Mouse (Mus musculus) midbrain, embryonic 12.5 days (tissue): Measurements from ENCODE around the gene Mapk10. TPM values are rescaled to one million over a fixed set of nuclear protein-coding genes. Genes with fewer than 3 reads are reported as not detected.

Source experiments
- ATAC-seq: fragments of 200-750 bp; cut with Nextera tagmentation; 2 replicates; pipeline ENCODE4 v1.8.0; 2017; ENCODE audit warnings: low read depth, moderate TSS enrichment, moderate library complexity; ENCODE audit not compliant: low FRiP score
- H3K27ac ChIP-seq: fragments of 300-500 bp; sonication (generic); replicated peaks from 2 replicates; pipeline ENCODE4 v1.5.1; 2016; ENCODE audit warnings: mild to moderate bottlenecking
- H3K27me3 ChIP-seq: fragments of 300-500 bp; sonication (generic); 2 replicates; pipeline ENCODE4 v1.6.1; 2016; ENCODE audit warnings: mild to moderate bottlenecking
- H3K36me3 ChIP-seq: fragments of 300-500 bp; sonication (generic); 2 replicates; pipeline ENCODE4 v1.6.1; 2016
- H3K4me1 ChIP-seq: fragments of 300-500 bp; sonication (generic); 2 replicates; pipeline ENCODE4 v1.6.1; 2016
- H3K4me2 ChIP-seq: fragments of 300-500 bp; sonication (generic); replicated peaks from 2 replicates; pipeline ENCODE4 v1.6.1; 2016; ENCODE audit warnings: mild to moderate bottlenecking, moderate library complexity
- H3K4me3 ChIP-seq: fragments of 300-500 bp; sonication (generic); 2 replicates; pipeline ENCODE4 v1.5.1; 2016; ENCODE audit warnings: mild to moderate bottlenecking
- H3K9ac ChIP-seq: fragments of 300-500 bp; sonication (generic); replicated peaks from 2 replicates; pipeline ENCODE4 v1.6.1; 2016; ENCODE audit warnings: mild to moderate bottlenecking, moderate library complexity
- H3K9me3 ChIP-seq: fragments of 300-500 bp; sonication (generic); 2 replicates; pipeline ENCODE4 v1.6.1; 2016; ENCODE audit warnings: mild to moderate bottlenecking
- WGBS: fragments of 180-500 bp; shearing (Covaris S2); methylation state at CpG from one replicate; pipeline ENCODE4 v1.1.7; 2016; 5-methylcytosine and 5-hydroxymethylcytosine counted together
- polyA plus RNA-seq: library from polyadenylated mRNA; unstranded; fragments of >200 nt; fragmentation: Nextera tagmentation; extraction: Ambion mirVana; gene quantifications from 2 replicates; pipeline ENCODE4 v1.2.1, GENCODE M21; 2016

Gene Mapk10
- polyA plus RNA-seq, 1 experiment from 2014 or later: 70.1 TPM

DNA sequence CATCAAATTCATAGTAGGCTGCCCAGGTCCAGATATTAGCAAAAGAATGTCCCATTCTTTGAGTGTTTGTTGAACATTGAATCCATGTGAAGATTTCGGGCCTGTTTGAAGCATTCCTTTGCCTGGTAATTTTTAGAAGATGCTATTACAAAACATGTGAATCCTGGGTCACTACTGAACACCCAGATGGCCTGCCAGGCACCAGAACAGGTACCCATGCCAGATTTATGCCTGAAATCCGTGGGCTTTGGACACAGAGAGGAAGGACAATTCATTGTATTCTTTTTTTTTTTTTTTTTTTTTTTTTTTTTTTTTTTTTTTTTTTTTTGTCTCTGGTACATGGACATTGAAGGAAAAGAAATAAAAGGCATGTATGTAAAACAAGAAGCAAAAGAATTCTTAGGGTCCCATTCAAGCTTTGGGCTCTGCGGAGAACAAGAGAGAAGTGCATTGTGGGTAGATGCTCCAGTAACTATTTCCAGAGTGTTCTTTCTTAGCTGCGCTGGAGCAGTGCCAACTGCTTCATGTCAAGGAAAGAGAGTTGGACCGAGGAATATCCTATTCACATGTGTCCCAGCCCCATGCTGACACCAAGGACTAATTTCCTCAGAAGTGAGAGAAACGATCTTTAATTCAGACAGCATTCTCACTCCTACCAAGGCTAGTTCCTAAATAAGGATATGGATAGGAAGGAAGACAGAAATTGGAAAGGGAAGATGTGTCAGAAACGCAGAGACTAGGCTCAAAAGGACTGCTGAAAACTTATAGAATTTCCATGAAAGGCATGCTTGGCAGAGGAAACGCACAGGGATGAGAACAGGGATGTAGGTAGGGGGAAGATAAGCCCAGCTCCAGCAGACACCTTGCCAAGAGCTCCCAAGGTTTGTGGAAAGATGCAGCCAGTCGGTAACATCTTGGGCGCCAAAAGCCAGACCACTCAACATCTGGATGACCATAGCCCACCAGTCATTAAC, 105.4 kb downstream of the Mapk10 start:
- Histone ChIP-seq H3K9me3 (no peaks in the 10 kb centered on the region), H3K4me2 (no peak overlapping the region), H3K9ac (no peak overlapping the region), H3K4me1 (no peaks in the 10 kb centered on the region), H3K27me3 (no peaks in the 10 kb centered on the region), H3K27ac (no peak overlapping the region), H3K4me3 (no peak overlapping the region), H3K36me3 (0 out of 2 replicates have a peak, but pooled peaks cover 4% of the 10 kb centered on the region)
- 86% methylated on average over 10 of the region's 10 CpGs for WGBS
- no peak for ATAC-seq

GRCm38 (mm10) chr5:103104082-103104481, 107.1 kb downstream of the Mapk10 start:
- WGBS: 87% methylated on average over 5 of the region's 5 CpGs
- ATAC-seq: no peak
- Histone ChIP-seq H3K27ac (no peak overlapping the region), H3K27me3 (no peaks in the 10 kb centered on the region), H3K9me3 (no peaks in the 10 kb centered on the region), H3K4me3 (no peak overlapping the region), H3K4me2 (no peak overlapping the region), H3K4me1 (no peaks in the 10 kb centered on the region), H3K9ac (no peak overlapping the region), H3K36me3 (0 out of 2 replicates have a peak, but pooled peaks cover 4% of the 10 kb centered on the region)

DNA sequence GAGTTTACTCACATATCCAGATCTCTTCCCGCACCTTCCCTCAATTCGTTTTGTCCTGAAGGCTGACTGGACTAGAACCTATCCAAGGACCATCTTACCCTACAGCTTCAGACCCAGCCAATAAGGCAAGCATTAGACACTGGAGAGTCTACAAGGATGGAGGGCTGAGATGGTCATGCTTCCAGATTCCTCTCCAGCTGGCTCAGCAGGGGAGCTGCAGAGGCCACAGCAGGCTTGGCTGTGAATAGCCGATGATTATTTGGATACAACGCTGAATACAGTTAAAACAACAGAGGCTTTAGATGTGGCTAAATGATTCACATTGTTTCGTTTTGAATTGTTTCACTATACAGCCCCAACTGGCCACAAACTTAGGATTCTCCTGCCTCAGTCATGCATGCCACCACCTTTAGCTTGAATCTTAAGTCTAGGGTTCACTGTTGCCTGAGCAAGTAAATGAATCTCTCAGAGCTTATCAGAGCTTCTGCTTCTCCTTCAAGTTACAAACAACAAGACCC, 108.2 kb downstream of the Mapk10 start:
- no peaks in the 10 kb centered on the region for H3K9me3 ChIP-seq
- no peak overlapping the region for H3K27ac ChIP-seq
- no peak overlapping the region for H3K4me3 ChIP-seq
- H3K9ac ChIP-seq: no peak overlapping the region
- no peaks in the 10 kb centered on the region for H3K4me1 ChIP-seq
- no peaks in the 10 kb centered on the region for H3K27me3 ChIP-seq
- H3K4me2 ChIP-seq: no peak overlapping the region
- H3K36me3 ChIP-seq: 0 out of 2 replicates have a peak, but pooled peaks cover 4% of the 10 kb centered on the region
- no peak for ATAC-seq
- WGBS: 85% methylated on average over 5 of the region's 5 CpGs

DNA sequence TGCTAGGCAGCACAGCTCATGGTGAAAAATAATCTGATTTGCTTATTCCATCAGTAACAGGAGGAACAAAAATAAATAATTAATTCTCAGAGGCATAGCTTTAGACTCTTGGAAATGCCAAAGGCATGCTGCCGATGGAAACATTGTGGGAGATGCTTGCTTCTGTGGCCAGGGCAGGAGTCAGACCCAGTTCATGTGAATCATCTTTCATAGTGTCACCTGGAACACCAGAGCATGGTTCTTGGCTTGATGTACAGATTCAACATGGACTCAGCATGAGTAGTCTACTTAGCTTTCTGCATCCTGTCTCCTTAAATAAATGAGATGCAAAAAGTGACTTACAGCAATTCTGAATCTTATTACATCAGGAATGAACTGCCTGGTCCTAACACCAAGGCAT, 109.0 kb downstream of the Mapk10 start:
- no peaks in the 10 kb centered on the region for H3K27me3 ChIP-seq
- H3K4me1 ChIP-seq: no peaks in the 10 kb centered on the region
- no peaks in the 10 kb centered on the region for H3K36me3 ChIP-seq
- no peak overlapping the region for H3K27ac ChIP-seq
- 88% methylated on average over 1 of the region's 1 CpGs for WGBS
- no peak overlapping the region for H3K4me3 ChIP-seq
- ATAC-seq: no peak
- H3K9me3 ChIP-seq: no peaks in the 10 kb centered on the region
- H3K9ac ChIP-seq: no peak overlapping the region
- H3K4me2 ChIP-seq: no peak overlapping the region

DNA sequence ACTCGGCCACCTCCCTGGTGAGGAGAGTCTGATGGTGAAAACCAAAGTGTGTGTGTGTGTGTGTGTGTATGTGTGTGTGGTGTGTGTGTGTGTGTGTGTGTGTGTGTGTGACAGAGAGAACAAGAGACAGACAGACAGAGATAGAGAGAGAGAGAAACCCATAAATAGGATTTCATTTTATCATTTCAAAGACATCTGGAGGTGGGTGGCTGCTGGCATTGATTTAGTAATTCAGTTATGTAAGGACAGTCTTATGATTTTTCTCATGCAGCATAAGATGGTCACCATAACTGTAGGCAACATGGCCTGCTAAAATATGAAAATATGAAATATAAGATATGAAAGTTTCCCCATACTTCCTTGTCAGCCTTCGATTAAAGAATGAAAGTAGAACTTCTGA, 117.0 kb downstream of the Mapk10 start:
- no peak overlapping the region for H3K4me2 ChIP-seq
- H3K27me3 ChIP-seq: no peaks in the 10 kb centered on the region
- no peak for ATAC-seq
- H3K36me3 ChIP-seq: no peaks in the 10 kb centered on the region
- WGBS: 94% methylated on average over 2 of the region's 2 CpGs
- H3K27ac ChIP-seq: no peak overlapping the region
- H3K9ac ChIP-seq: no peak overlapping the region
- H3K4me3 ChIP-seq: no peak overlapping the region
- H3K9me3 ChIP-seq: no peaks in the 10 kb centered on the region
- no peaks in the 10 kb centered on the region for H3K4me1 ChIP-seq

GRCm38 (mm10) chr5:103085844-103086243, 125.3 kb downstream of the Mapk10 start:
- H3K9me3 ChIP-seq: no peaks in the 10 kb centered on the region
- no peak overlapping the region for H3K27ac ChIP-seq
- no peaks in the 10 kb centered on the region for H3K27me3 ChIP-seq

GRCm38 (mm10) chr5:103075451-103075850, 135.7 kb downstream of the Mapk10 start:
- H3K36me3 ChIP-seq: no peaks in the 10 kb centered on the region
- no peak overlapping the region for H3K4me2 ChIP-seq
- no peak for ATAC-seq
- no peak overlapping the region for H3K4me3 ChIP-seq
- H3K9ac ChIP-seq: no peak overlapping the region
- H3K27me3 ChIP-seq: no peaks in the 10 kb centered on the region; the same call in 1 of the 2 replicates
- H3K4me1 ChIP-seq: peaks cover 10% of the 10 kb centered on the region; the same call in 1 of the 2 replicates
- 60% methylated on average over 8 of the region's 8 CpGs for WGBS
- no peaks in the 10 kb centered on the region for H3K9me3 ChIP-seq
- no peak overlapping the region for H3K27ac ChIP-seq

More at GRCm38 (mm10) chr5:103085844-103086243, 125.3 kb downstream of the Mapk10 start:
- ATAC-seq: no peak
- no peak overlapping the region for H3K4me2 ChIP-seq
- 77% methylated on average over 2 of the region's 2 CpGs for WGBS
- no peak overlapping the region for H3K4me3 ChIP-seq
- no peaks in the 10 kb centered on the region for H3K4me1 ChIP-seq
- no peak overlapping the region for H3K9ac ChIP-seq
- no peaks in the 10 kb centered on the region for H3K36me3 ChIP-seq

DNA sequence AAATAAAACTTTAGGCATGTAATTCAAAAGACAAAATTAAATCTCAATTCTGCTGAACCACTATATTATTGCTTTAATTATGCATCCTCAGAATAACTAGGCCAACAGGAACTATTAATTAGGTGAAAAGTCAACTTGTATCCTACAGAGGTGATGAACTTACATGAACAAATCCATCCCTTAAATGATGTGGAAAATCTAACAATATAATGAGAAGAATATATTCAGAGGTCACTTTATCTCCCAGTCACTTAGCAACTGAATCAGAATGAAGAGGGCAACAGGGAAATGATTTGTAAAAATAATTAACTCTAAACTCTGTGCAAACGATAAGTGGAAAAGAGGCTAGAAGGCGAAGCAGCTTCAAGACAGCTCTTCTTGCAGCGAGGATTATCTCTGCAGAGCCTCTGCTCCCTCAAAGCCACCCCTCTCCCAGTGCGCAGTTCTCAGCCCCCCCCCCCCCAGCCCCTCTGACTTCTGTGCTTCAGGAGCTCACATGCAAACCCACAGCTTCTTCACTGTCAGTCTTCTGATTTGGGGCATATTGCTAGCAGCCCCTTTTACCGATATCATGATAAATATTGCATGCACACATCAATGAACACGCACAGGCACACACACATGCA, 138.8 kb downstream of the Mapk10 start:
- no peak overlapping the region for H3K4me3 ChIP-seq
- WGBS: 37% methylated on average over 5 of the region's 6 CpGs
- H3K27me3 ChIP-seq: no peaks in the 10 kb centered on the region; the same call in 1 of the 2 replicates
- H3K9me3 ChIP-seq: no peaks in the 10 kb centered on the region
- 0 out of 2 replicates have a peak, but pooled peaks have one; percentile 16 for ATAC-seq
- no peak overlapping the region for H3K4me2 ChIP-seq
- peak overlapping the region; percentile 60 for H3K27ac ChIP-seq
- H3K4me1 ChIP-seq: peaks cover 10% of the 10 kb centered on the region; the same call in 1 of the 2 replicates
- no peaks in the 10 kb centered on the region for H3K36me3 ChIP-seq
- no peak overlapping the region for H3K9ac ChIP-seq

GRCm38 (mm10) chr5:103071006-103071612, 140.0 kb downstream of the Mapk10 start:
- H3K36me3 ChIP-seq: no peaks in the 10 kb centered on the region
- H3K9me3 ChIP-seq: no peaks in the 10 kb centered on the region
- ATAC-seq: no peak
- H3K9ac ChIP-seq: no peak overlapping the region
- no peak overlapping the region for H3K4me3 ChIP-seq
- H3K4me1 ChIP-seq: peaks cover 10% of the 10 kb centered on the region; the same call in 1 of the 2 replicates
- H3K4me2 ChIP-seq: no peak overlapping the region
- 88% methylated on average over 17 of the region's 17 CpGs for WGBS
- peak overlapping the region; percentile 15; the same call in 1 of the 2 replicates for H3K27ac ChIP-seq
- H3K27me3 ChIP-seq: no peaks in the 10 kb centered on the region; the same call in 1 of the 2 replicates

GRCm38 (mm10) chr5:103050319-103050916, 160.7 kb downstream of the Mapk10 start:
- WGBS: 73% methylated on average over 8 of the region's 8 CpGs
- Histone ChIP-seq H3K36me3 (0 out of 2 replicates have a peak, but pooled peaks cover 4% of the 10 kb centered on the region), H3K4me3 (no peak overlapping the region), H3K4me1 (no peaks in the 10 kb centered on the region), H3K27me3 (no peaks in the 10 kb centered on the region), H3K9me3 (no peaks in the 10 kb centered on the region), H3K27ac (no peak overlapping the region), H3K9ac (no peak overlapping the region), H3K4me2 (no peak overlapping the region)
- no peak for ATAC-seq

GRCm38 (mm10) chr5:103048011-103048410, 163.1 kb downstream of the Mapk10 start:
- H3K27ac ChIP-seq: no peak overlapping the region
- no peaks in the 10 kb centered on the region for H3K27me3 ChIP-seq
- ATAC-seq: no peak
- 90% methylated on average over 4 of the region's 4 CpGs for WGBS
- no peak overlapping the region for H3K9ac ChIP-seq
- no peaks in the 10 kb centered on the region for H3K4me1 ChIP-seq
- no peak overlapping the region for H3K4me3 ChIP-seq
- 0 out of 2 replicates have a peak, but pooled peaks cover 4% of the 10 kb centered on the region for H3K36me3 ChIP-seq
- H3K9me3 ChIP-seq: no peaks in the 10 kb centered on the region
- H3K4me2 ChIP-seq: no peak overlapping the region
